Mouse (Mus musculus): ENCODE measurements around the gene Slfn4. TPM values are rescaled to one million over a fixed set of nuclear protein-coding genes. Genes with fewer than 3 reads are reported as not detected.

Gene Slfn4
- total RNA-seq, 2 experiments from 2014 or later, result 0.13 TPM; not detected in 1

Other genes with a start within 250 kb of the Slfn4 start
- gene Slfn5, start 223.8 kb upstream of the Slfn4 start, total RNA-seq (2021), result 1 to 10 TPM; 3.5 to 4.6 TPM
- under 1 TPM; 0.25 to 0.40 TPM for gene Slfn9, start 183.4 kb upstream of the Slfn4 start, total RNA-seq (2021)
- under 1 TPM; 0.32 to 0.68 TPM for gene Slfn8, start 154.4 kb upstream of the Slfn4 start, total RNA-seq (2021)
- gene Slfn2, start 110.1 kb upstream of the Slfn4 start, total RNA-seq (2021), result under 1 TPM; 0.60 to 0.83 TPM
- not detected for gene Slfn1, start 58.3 kb upstream of the Slfn4 start, total RNA-seq (2021)
- gene Slfn3, start 16.1 kb downstream of the Slfn4 start, total RNA-seq (2021), result under 1 TPM; 0.38 to 0.45 TPM
- gene Slfn14, start 111.5 kb downstream of the Slfn4 start, total RNA-seq (2021), result not detected
- gene Ap2b1, start 123.8 kb downstream of the Slfn4 start, total RNA-seq (2021), result 100 to 1,000 TPM; 329 to 361 TPM
- gene Pex12, start 127.4 kb downstream of the Slfn4 start, total RNA-seq (2021), result 1 to 10 TPM; 7.9 to 9.9 TPM
- 100 to 1,000 TPM; 223 to 227 TPM for gene Rasl10b, start 234.0 kb downstream of the Slfn4 start, total RNA-seq (2021)

All from layer of hippocampus, postnatal 36 days (tissue).